Comparison of ENCODE assay signal across 22 mouse cellular contexts in genomic region chr11:57615871-57616270, GRCm38 (mm10). TPM values are rescaled to one million over a fixed set of nuclear protein-coding genes. Genes with fewer than 3 reads are reported as not detected.
DNase-seq lines count a peak whose midpoint lies in the region; ATAC-seq and TF ChIP-seq lines count a peak whose summit lies in the region.
"Had no signal": no experiment of that assay in that cellular context is flagged by ENCODE, and none has a peak within 500 bp of the region (broad histone marks: within the 10 kb centered on the region; RNA-seq: fewer than 3 reads in every experiment).

No protein-coding gene starts in this region.

- no peak for TF ChIP-seq EP300 in heart, adult 2 months (IDR thresholded peaks at IDR 0.05; ENCODE audit: insufficient read depth, low read depth, low read length)

- H3K9me3 ChIP-seq in kidney, embryonic 15.5 days (replicated peaks): no peaks in the 10 kb centered on the region
- H3K9me3 ChIP-seq in neural tube, embryonic 15.5 days (replicated peaks): no peaks in the 10 kb centered on the region
- H3K9me3 ChIP-seq: embryonic facial prominence, embryonic 13.5 days; forebrain, embryonic 12.5 days; limb, embryonic 13.5 days; liver, embryonic 12.5 days; neural tube, embryonic 12.5 days had no signal

- H3K27ac ChIP-seq in kidney, embryonic 15.5 days: no peak overlapping the region
- no peak overlapping the region for H3K27ac ChIP-seq in neural tube, embryonic 15.5 days (replicated peaks)
- no peak overlapping the region for H3K27ac ChIP-seq in heart, adult 2 months
- H3K27ac ChIP-seq: embryonic facial prominence, embryonic 13.5 days; forebrain, embryonic 12.5 days; limb, embryonic 13.5 days; liver, embryonic 12.5 days; midbrain, embryonic 12.5 days; neural tube, embryonic 12.5 days had no signal

- no peak overlapping the region for H3K4me3 ChIP-seq in kidney, embryonic 15.5 days (replicated peaks)
- no peak overlapping the region for H3K4me3 ChIP-seq in neural tube, embryonic 15.5 days (replicated peaks)
- H3K4me3 ChIP-seq in heart, adult 2 months: no peak overlapping the region
- H3K4me3 ChIP-seq: embryonic facial prominence, embryonic 13.5 days; erythroblast, embryonic 14.5 days; forebrain, embryonic 12.5 days; limb, embryonic 13.5 days; liver, embryonic 12.5 days; midbrain, embryonic 12.5 days; neural tube, embryonic 12.5 days had no signal

- intact Hi-C loops in heart, adult 2 months (cut with DNase I): loop anchor here (2.0 to 5.0 kb wide), 3 partner anchors 69 to 319 kb away; no protein-coding TSS in a partner anchor

- no peak for TF ChIP-seq POLR2A in heart, adult 2 months (IDR thresholded peaks at IDR 0.05; ENCODE audit: insufficient read depth, low read depth, low read length)

- DNase-seq in kidney, adult 9 months: no peak
- DNase-seq in neural tube, embryonic 10.5 days (ENCODE audit: extremely low spot score, low spot score): peak; percentile 46
- DNase-seq in embryo, embryonic 11 days: peak; percentile 46
- DNase-seq in heart, adult 2 months: no peak
- DNase-seq in urinary bladder, adult 18-20 months (ENCODE audit: low spot score in 2 of 2): no peak
- DNase-seq: B cell, adult 2 months; cerebellum, adult 11 months; cerebellum, adult 9-11 months; gastrocnemius, postnatal 36 days; lung, adult 2 months; retina, postnatal 1 day; right cerebral cortex, postnatal 25 days had no signal

- H3K79me2 ChIP-seq in heart, adult 2 months (replicated peaks; ENCODE audit: control insufficient read depth, insufficient read depth, low read length): no peaks in the 10 kb centered on the region

- no peak overlapping the region for H3K9ac ChIP-seq in kidney, embryonic 15.5 days
- H3K9ac ChIP-seq in neural tube, embryonic 15.5 days (replicated peaks): no peak overlapping the region
- no peak overlapping the region for H3K9ac ChIP-seq in heart, adult 2 months (ENCODE audit: low read depth, low read length)
- H3K9ac ChIP-seq: embryonic facial prominence, embryonic 13.5 days; forebrain, embryonic 12.5 days; limb, embryonic 13.5 days; liver, embryonic 12.5 days; midbrain, embryonic 12.5 days; neural tube, embryonic 12.5 days had no signal

- WGBS in kidney, embryonic 15.5 days: 29% methylated on average over 13 of the region's 13 CpGs
- 58% methylated on average over 13 of the region's 13 CpGs for WGBS in neural tube, embryonic 15.5 days
- 57% methylated on average over 13 of the region's 13 CpGs for WGBS in heart, adult 2 months

- H3K27me3 ChIP-seq in kidney, embryonic 15.5 days: no peaks in the 10 kb centered on the region
- no peaks in the 10 kb centered on the region for H3K27me3 ChIP-seq in neural tube, embryonic 15.5 days (replicated peaks)
- no peaks in the 10 kb centered on the region for H3K27me3 ChIP-seq in heart, adult 2 months (ENCODE audit: control insufficient read depth, insufficient read depth, low read length)
- H3K27me3 ChIP-seq: forebrain, embryonic 12.5 days; neural tube, embryonic 12.5 days had no signal

- H3K4me2 ChIP-seq in kidney, embryonic 15.5 days: peak overlapping the region; percentile 19; the same call in 1 of the 2 replicates
- H3K4me2 ChIP-seq in neural tube, embryonic 15.5 days: no peak overlapping the region
- H3K4me2 ChIP-seq: embryonic facial prominence, embryonic 13.5 days; forebrain, embryonic 12.5 days; limb, embryonic 13.5 days; liver, embryonic 12.5 days; midbrain, embryonic 12.5 days; neural tube, embryonic 12.5 days had no signal

- no peaks in the 10 kb centered on the region for H3K36me3 ChIP-seq in kidney, embryonic 15.5 days
- no peaks in the 10 kb centered on the region for H3K36me3 ChIP-seq in neural tube, embryonic 15.5 days
- H3K36me3 ChIP-seq in heart, adult 2 months (ENCODE audit: control insufficient read depth, insufficient read depth, low read length): no peaks in the 10 kb centered on the region
- H3K36me3 ChIP-seq: embryonic facial prominence, embryonic 13.5 days; forebrain, embryonic 12.5 days; limb, embryonic 13.5 days; liver, embryonic 12.5 days; midbrain, embryonic 12.5 days; neural tube, embryonic 12.5 days had no signal

- peaks cover 15% of the 10 kb centered on the region for H3K4me1 ChIP-seq in kidney, embryonic 15.5 days
- H3K4me1 ChIP-seq in neural tube, embryonic 15.5 days: peaks cover 15% of the 10 kb centered on the region; the same call in 1 of the 2 replicates
- no peaks in the 10 kb centered on the region; the same call in 1 of the 2 replicates for H3K4me1 ChIP-seq in heart, adult 2 months (ENCODE audit: control insufficient read depth, insufficient read depth, low read length)

- ATAC-seq in kidney, embryonic 15.5 days (replicated peaks; ENCODE audit: low FRiP score): no peak
- no peak for ATAC-seq in neural tube, embryonic 15.5 days (ENCODE audit: low FRiP score)
- ATAC-seq: intestine, postnatal 0 days; liver, embryonic 12.5 days had no signal

- TF ChIP-seq CTCF in heart, adult 2 months (IDR thresholded peaks at IDR 0.05): no peak

RNA-seq across cellular contexts. Expression of gene Galnt10, which starts 29.4 kb away (rescaled TPM):
- polyA plus RNA-seq in kidney, embryonic 15.5 days (2015; fragmentation: Nextera tagmentation; extraction: Ambion mirVana): 22.3 and 23.6 TPM in 2 replicates
- polyA plus RNA-seq in neural tube, embryonic 15.5 days (2015; fragmentation: Nextera tagmentation; extraction: Ambion mirVana): 11.7 and 12.7 TPM in 2 replicates
- 1 to 10 TPM; 5.6 to 8.7 TPM for total RNA-seq in heart, adult 2 months (2021)
- polyA plus RNA-seq in heart, adult 2 months (2012; rRNA removed): 5.2 and 5.5 TPM in 2 replicates

Comparison
In these comparisons a context has a peak if more than half of its experiments do, and no peak if none do; other contexts are left out.
1. DNase-seq: peak in neural tube, embryonic 10.5 days (single experiment) and embryo, embryonic 11 days (single experiment); none in kidney, adult 9 months (single experiment), heart, adult 2 months (0 of 2) and urinary bladder, adult 18-20 months (0 of 2).